Mouse (Mus musculus) layer of hippocampus, postnatal 36 days (tissue): Measurements from ENCODE around the gene Lnx2. TPM values are rescaled to one million over a fixed set of nuclear protein-coding genes. Genes with fewer than 3 reads are reported as not detected.

Source experiments
- DNase-seq, 2 experiments: peaks; one replicate each; pipeline ENCODE4 v3.0.0; 2022
- total RNA-seq, 2 experiments: library from RNA; stranded (reverse); gene quantifications; 2 replicates each; pipeline ENCODE4 v1.2.3; 2021

Lnx2 gene
- total RNA-seq: 1 to 10 TPM; 5.6 to 6.2 TPM

- DNase-seq: peak; percentile 97
These were observed at the start of gene Lnx2 for GRCm38 (mm10) chr5:147076026-147076798. TSS of gene Lnx2 (minus strand) at chr5:147076586.

GRCm38 (mm10) chr5:147125542-147126185 is 49.3 kb upstream of the Lnx2 start:
- DNase-seq: no peak

- DNase-seq: no peak
These were observed 48.4 kb upstream of the Lnx2 start for GRCm38 (mm10) chr5:147124794-147125193.

- DNase-seq: no peak
These were observed 44.8 kb upstream of the Lnx2 start for GRCm38 (mm10) chr5:147121146-147121545.

- no peak for DNase-seq
These were observed 40.6 kb upstream of the Lnx2 start for GRCm38 (mm10) chr5:147117027-147117426.

GRCm38 (mm10) chr5:147115631-147116030 is 39.2 kb upstream of the Lnx2 start:
- DNase-seq: no peak

- no peak for DNase-seq
These were observed 38.4 kb upstream of the Lnx2 start for GRCm38 (mm10) chr5:147114738-147115137.

GRCm38 (mm10) chr5:147108861-147109591 is 32.6 kb upstream of the Lnx2 start:
- no peak for DNase-seq

GRCm38 (mm10) chr5:147107276-147107675 is 30.9 kb upstream of the Lnx2 start:
- DNase-seq: no peak

GRCm38 (mm10) chr5:147102295-147102694 is 25.9 kb upstream of the Lnx2 start:
- no peak for DNase-seq

- no peak for DNase-seq
These were observed 23.8 kb upstream of the Lnx2 start for GRCm38 (mm10) chr5:147100180-147100579.

- DNase-seq: no peak
These were observed 22.3 kb upstream of the Lnx2 start for GRCm38 (mm10) chr5:147098667-147099066.

- no peak for DNase-seq
These were observed 20.2 kb upstream of the Lnx2 start for GRCm38 (mm10) chr5:147096586-147096985.

GRCm38 (mm10) chr5:147094296-147094695 is 17.9 kb upstream of the Lnx2 start:
- no peak for DNase-seq

GRCm38 (mm10) chr5:147092448-147092847 is 16.1 kb upstream of the Lnx2 start:
- no peak for DNase-seq

GRCm38 (mm10) chr5:147090256-147090963 is 14.0 kb upstream of the Lnx2 start:
- no peak for DNase-seq

- no peak for DNase-seq
These were observed 13.4 kb upstream of the Lnx2 start for GRCm38 (mm10) chr5:147089836-147090235.

- no peak for DNase-seq
These were observed 10.4 kb upstream of the Lnx2 start for GRCm38 (mm10) chr5:147086816-147087215.

GRCm38 (mm10) chr5:147085201-147085894 is 9.0 kb upstream of the Lnx2 start:
- peak; percentile 36 to 37 for DNase-seq

GRCm38 (mm10) chr5:147078110-147078900 is 1.9 kb upstream of the Lnx2 start:
- DNase-seq: no peak
